13 mouse cellular contexts compared by ENCODE assay signal in genomic region chr12:79731905-79732304, GRCm38 (mm10).
DNase-seq lines count a peak whose midpoint lies in the region; ATAC-seq and TF ChIP-seq lines count a peak whose summit lies in the region.
"Had no signal": no experiment of that assay in that cellular context is flagged by ENCODE, and none has a peak within 500 bp of the region (broad histone marks: within the 10 kb centered on the region; RNA-seq: fewer than 3 reads in every experiment).

No protein-coding gene starts in this region.

- no peak for ATAC-seq in midbrain, embryonic 12.5 days (ENCODE audit: low FRiP score, low read depth)
- ATAC-seq in midbrain, embryonic 11.5 days (ENCODE audit: low FRiP score), result no peak
- ATAC-seq in forebrain, embryonic 15.5 days (replicated peaks), result peak; percentile 51
- no peak for ATAC-seq in neural tube, embryonic 13.5 days (ENCODE audit: low read depth)
- ATAC-seq: lung, postnatal 0 days had no signal

- no peak for DNase-seq in heart, adult 2 months
- DNase-seq in heart, postnatal 4 days, result no peak
- no peak for DNase-seq in midbrain, embryonic 11.5 days (ENCODE audit: low spot score, missing footprints)
- no peak for DNase-seq in gastrocnemius, postnatal 14 days
- DNase-seq in kidney, postnatal 4 days, result no peak
- DNase-seq: cerebellum, adult 9-10 months; kidney, adult 8-10 months; liver; right cerebral cortex, adult 18-20 months had no signal

- no peak overlapping the region for H3K9ac ChIP-seq in heart, adult 2 months (ENCODE audit: low read depth, low read length)
- no peak overlapping the region for H3K9ac ChIP-seq in midbrain, embryonic 12.5 days (replicated peaks)
- H3K9ac ChIP-seq in midbrain, embryonic 11.5 days (ENCODE audit: low read length), result no peak overlapping the region
- H3K9ac ChIP-seq in forebrain, embryonic 15.5 days (replicated peaks), result no peak overlapping the region
- H3K9ac ChIP-seq in neural tube, embryonic 13.5 days, result no peak overlapping the region

- H3K79me2 ChIP-seq in heart, adult 2 months (replicated peaks; ENCODE audit: control insufficient read depth, insufficient read depth, low read length), result no peaks in the 10 kb centered on the region

- TF ChIP-seq POLR2A in heart, adult 2 months (IDR thresholded peaks at IDR 0.05; ENCODE audit: insufficient read depth, low read depth, low read length), result no peak

- H3K27me3 ChIP-seq in heart, adult 2 months (ENCODE audit: control insufficient read depth, insufficient read depth, low read length), result no peaks in the 10 kb centered on the region
- no peaks in the 10 kb centered on the region for H3K27me3 ChIP-seq in midbrain, embryonic 12.5 days
- no peaks in the 10 kb centered on the region for H3K27me3 ChIP-seq in midbrain, embryonic 11.5 days (ENCODE audit: control insufficient read depth, insufficient read depth, low read length)
- H3K27me3 ChIP-seq in forebrain, embryonic 15.5 days, result no peaks in the 10 kb centered on the region
- no peaks in the 10 kb centered on the region for H3K27me3 ChIP-seq in neural tube, embryonic 13.5 days

- no peak for TF ChIP-seq CTCF in heart, adult 2 months (IDR thresholded peaks at IDR 0.05)

- no peak overlapping the region for H3K4me2 ChIP-seq in midbrain, embryonic 12.5 days (replicated peaks)
- H3K4me2 ChIP-seq in midbrain, embryonic 11.5 days, result no peak overlapping the region
- no peak overlapping the region for H3K4me2 ChIP-seq in forebrain, embryonic 15.5 days (replicated peaks)
- H3K4me2 ChIP-seq in neural tube, embryonic 13.5 days, result no peak overlapping the region

- H3K4me3 ChIP-seq in heart, adult 2 months, result no peak overlapping the region
- H3K4me3 ChIP-seq in midbrain, embryonic 12.5 days, result no peak overlapping the region
- H3K4me3 ChIP-seq in midbrain, embryonic 11.5 days (ENCODE audit: low read depth, low read length), result no peak overlapping the region
- H3K4me3 ChIP-seq in forebrain, embryonic 15.5 days, result no peak overlapping the region
- H3K4me3 ChIP-seq in neural tube, embryonic 13.5 days, result no peak overlapping the region

- no peak for TF ChIP-seq EP300 in heart, adult 2 months (IDR thresholded peaks at IDR 0.05; ENCODE audit: insufficient read depth, low read depth, low read length)

- H3K4me1 ChIP-seq in heart, adult 2 months (ENCODE audit: control insufficient read depth, insufficient read depth, low read length), result peaks cover 4% of the 10 kb centered on the region
- peaks cover 17% of the 10 kb centered on the region for H3K4me1 ChIP-seq in midbrain, embryonic 12.5 days
- H3K4me1 ChIP-seq in midbrain, embryonic 11.5 days (ENCODE audit: control insufficient read depth, insufficient read depth, low read length), result peaks cover 5% of the 10 kb centered on the region; the same call in 1 of the 2 replicates
- H3K4me1 ChIP-seq in forebrain, embryonic 15.5 days, result peaks cover 23% of the 10 kb centered on the region
- H3K4me1 ChIP-seq in neural tube, embryonic 13.5 days (replicated peaks), result peaks cover 34% of the 10 kb centered on the region

- 88% methylated on average over 6 of the region's 6 CpGs for WGBS in heart, adult 2 months
- WGBS in midbrain, embryonic 12.5 days, result 79% methylated on average over 6 of the region's 6 CpGs
- WGBS in midbrain, embryonic 11.5 days, result 84% methylated on average over 6 of the region's 6 CpGs
- 27% methylated on average over 6 of the region's 6 CpGs for WGBS in forebrain, embryonic 15.5 days
- WGBS in neural tube, embryonic 13.5 days, result 79% methylated on average over 6 of the region's 6 CpGs

- H3K27ac ChIP-seq in heart, adult 2 months, result peak overlapping the region; percentile 30
- H3K27ac ChIP-seq in midbrain, embryonic 12.5 days (replicated peaks), result 0 out of 2 replicates have a peak overlapping the region, but pooled peaks have one; percentile 1
- no peak overlapping the region for H3K27ac ChIP-seq in midbrain, embryonic 11.5 days (ENCODE audit: low read depth, low read length)
- peak overlapping the region; percentile 71 for H3K27ac ChIP-seq in forebrain, embryonic 15.5 days (replicated peaks)
- peak overlapping the region; percentile 68 for H3K27ac ChIP-seq in neural tube, embryonic 13.5 days (replicated peaks)

- intact Hi-C loops in heart, adult 2 months (cut with DNase I), result no loop called here
- intact Hi-C loops in gastrocnemius, postnatal 14 days (cut with DNase I; ENCODE audit: low total_unique reads), result no loop called here

- peaks cover 18% of the 10 kb centered on the region for H3K9me3 ChIP-seq in midbrain, embryonic 12.5 days
- peaks cover 11% of the 10 kb centered on the region for H3K9me3 ChIP-seq in midbrain, embryonic 11.5 days (ENCODE audit: control insufficient read depth, low read length)
- H3K9me3 ChIP-seq in forebrain, embryonic 15.5 days, result peaks cover 8% of the 10 kb centered on the region; the same call in 1 of the 2 replicates
- H3K9me3 ChIP-seq in neural tube, embryonic 13.5 days, result peaks cover 16% of the 10 kb centered on the region

- H3K36me3 ChIP-seq in heart, adult 2 months (ENCODE audit: control insufficient read depth, insufficient read depth, low read length), result no peaks in the 10 kb centered on the region
- H3K36me3 ChIP-seq in midbrain, embryonic 12.5 days, result 0 out of 2 replicates have a peak, but pooled peaks cover 10% of the 10 kb centered on the region
- no peaks in the 10 kb centered on the region for H3K36me3 ChIP-seq in midbrain, embryonic 11.5 days (ENCODE audit: control insufficient read depth, insufficient read depth, low read length)
- H3K36me3 ChIP-seq in forebrain, embryonic 15.5 days, result 0 out of 2 replicates have a peak, but pooled peaks cover 3% of the 10 kb centered on the region
- no peaks in the 10 kb centered on the region; the same call in 1 of the 2 replicates for H3K36me3 ChIP-seq in neural tube, embryonic 13.5 days
